Mouse (Mus musculus): Measurements from ENCODE around the gene Baiap2.

Gene Baiap2

GRCm38 (mm10) chr11:120041191-120042123, 98.9 kb downstream of the Baiap2 start:
- DNase-seq (ENCODE audit: low read depth, low spot score): peak; percentile 46

- DNase-seq (ENCODE audit: low read depth, low spot score): no peak
Observed at GRCm38 (mm10) chr11:120042141-120042838, 99.7 kb downstream of the Baiap2 start.

- DNase-seq (ENCODE audit: low read depth, low spot score): no peak
Observed at GRCm38 (mm10) chr11:120045341-120045740, 102.8 kb downstream of the Baiap2 start.

- DNase-seq (ENCODE audit: low read depth, low spot score): no peak
Observed at GRCm38 (mm10) chr11:120045839-120046552, 103.4 kb downstream of the Baiap2 start.

- peak; percentile 32 for DNase-seq (ENCODE audit: low read depth, low spot score)
Observed at GRCm38 (mm10) chr11:120046553-120047191, 104.1 kb downstream of the Baiap2 start, which contains the start of gene Aatk. TSS of gene Aatk (minus strand) at chr11:120047167.

GRCm38 (mm10) chr11:120047531-120048251, 105.1 kb downstream of the Baiap2 start:
- no peak for DNase-seq (ENCODE audit: low read depth, low spot score)

- peak; percentile 41 for DNase-seq (ENCODE audit: low read depth, low spot score)
Observed at GRCm38 (mm10) chr11:120048252-120048556, 105.6 kb downstream of the Baiap2 start.

GRCm38 (mm10) chr11:120049067-120049466, 106.5 kb downstream of the Baiap2 start:
- no peak for DNase-seq (ENCODE audit: low read depth, low spot score)

- DNase-seq (ENCODE audit: low read depth, low spot score): peak; percentile 42
Observed at GRCm38 (mm10) chr11:120051124-120051811, 108.7 kb downstream of the Baiap2 start.

GRCm38 (mm10) chr11:120052274-120052673, 109.7 kb downstream of the Baiap2 start:
- no peak for DNase-seq (ENCODE audit: low read depth, low spot score)

GRCm38 (mm10) chr11:120053846-120054245, 111.3 kb downstream of the Baiap2 start:
- peak; percentile 52 for DNase-seq (ENCODE audit: low read depth, low spot score)

GRCm38 (mm10) chr11:120055953-120056732, 113.6 kb downstream of the Baiap2 start:
- DNase-seq (ENCODE audit: low read depth, low spot score): no peak
